Mouse (Mus musculus) spleen, adult 2 months (tissue): Measurements from ENCODE around the gene Lgals4. TPM values are rescaled to one million over a fixed set of nuclear protein-coding genes. Genes with fewer than 3 reads are reported as not detected.
"Not testable (repeated sequence)": the region's sequence is repeated elsewhere in the genome, so short reads cannot be mapped to it uniquely, and the experiment has no call there.

Experiments
- DNase-seq, 2 experiments: peaks; one replicate each; pipeline versions ENCODE4 v3.0.0 to v3.0.0-alpha.2; 2012 to 2021; ENCODE audit warnings: low spot score in 2 of 2, low read depth in 1 of 2
- H3K27ac ChIP-seq: fragments of 200-500 bp; 2 replicates; pipeline ENCODE4 v1.5.1; 2012; ENCODE audit warnings: low read length, inconsistent platforms; ENCODE audit not compliant: insufficient read depth
- H3K27me3 ChIP-seq: fragments of 200-500 bp; 2 replicates; pipeline ENCODE4 v1.6.1; 2012; ENCODE audit warnings: mild to moderate bottlenecking, moderate library complexity, low read length, inconsistent platforms; ENCODE audit not compliant: control insufficient read depth, insufficient read depth
- H3K36me3 ChIP-seq: fragments of 200-500 bp; 2 replicates; pipeline ENCODE4 v1.6.1; 2012; ENCODE audit warnings: mild to moderate bottlenecking, low read length, inconsistent platforms; ENCODE audit not compliant: control insufficient read depth, insufficient read depth
- H3K4me1 ChIP-seq: fragments of 200-500 bp; 2 replicates; pipeline ENCODE4 v1.6.1; 2011; ENCODE audit warnings: inconsistent platforms; ENCODE audit not compliant: control insufficient read depth, insufficient read depth, insufficient read length
- H3K4me3 ChIP-seq: fragments of 200-500 bp; 2 replicates; pipeline ENCODE4 v1.5.1; 2011; ENCODE audit warnings: mild to moderate bottlenecking, inconsistent platforms; ENCODE audit not compliant: insufficient read depth, insufficient read length; ENCODE audit errors: extremely low read depth
- CTCF ChIP-seq: fragments of 200-500 bp; IDR thresholded peaks from 2 replicates; pipeline ENCODE4 v1.5.1; 2011; ENCODE audit warnings: mild to moderate bottlenecking, inconsistent platforms; ENCODE audit not compliant: insufficient read depth, insufficient read length, insufficient replicate concordance; ENCODE audit errors: extremely low read depth
- POLR2A ChIP-seq: fragments of 200-500 bp; IDR thresholded peaks from 2 replicates; pipeline ENCODE4 v1.6.1; 2011; ENCODE audit warnings: low read depth, low read length, inconsistent platforms
- WGBS: fragments of 180-500 bp; shearing (Covaris S2); methylation state at CpG from one replicate; pipeline ENCODE4 v1.1.7; 2018; 5-methylcytosine and 5-hydroxymethylcytosine counted together
- polyA plus RNA-seq: library from polyadenylated mRNA; depleted of rRNA; stranded (reverse); fragments of >200 nt; gene quantifications from 2 replicates; pipeline ENCODE4 v1.2.3, GENCODE M21; 2012

The Lgals4 gene
- polyA plus RNA-seq, 1 experiment, result 13.3 TPM

- H3K27me3 ChIP-seq, result no peaks in the 10 kb centered on the region
- H3K27ac ChIP-seq, result no peak overlapping the region
- no peak for TF ChIP-seq POLR2A
- TF ChIP-seq CTCF, result no peak
- H3K4me1 ChIP-seq, result no peaks in the 10 kb centered on the region
- no peak for DNase-seq
- H3K36me3 ChIP-seq, result no peaks in the 10 kb centered on the region
- 77% methylated on average over 2 of the region's 2 CpGs for WGBS
- H3K4me3 ChIP-seq, result no peak overlapping the region
Measured at GRCm38 (mm10) chr7:28874565-28874964, 40.9 kb downstream of the Lgals4 start.

GRCm38 (mm10) chr7:28876099-28876498 lies 42.4 kb downstream of the Lgals4 start:
- Histone ChIP-seq H3K36me3 (no peaks in the 10 kb centered on the region), H3K4me3 (no peak overlapping the region), H3K27me3 (no peaks in the 10 kb centered on the region), H3K27ac (no peak overlapping the region), H3K4me1 (no peaks in the 10 kb centered on the region)
- WGBS, result 91% methylated on average over 4 of the region's 4 CpGs
- TF ChIP-seq CTCF, result no peak
- no peak for TF ChIP-seq POLR2A
- no peak for DNase-seq

GRCm38 (mm10) chr7:28877155-28877554 lies 43.5 kb downstream of the Lgals4 start:
- no peaks in the 10 kb centered on the region for H3K27me3 ChIP-seq
- 83% methylated on average over 7 of the region's 7 CpGs for WGBS
- H3K4me1 ChIP-seq, result no peaks in the 10 kb centered on the region
- TF ChIP-seq CTCF, result no peak
- TF ChIP-seq POLR2A, result no peak
- H3K4me3 ChIP-seq, result no peak overlapping the region
- no peak for DNase-seq
- no peaks in the 10 kb centered on the region for H3K36me3 ChIP-seq
- no peak overlapping the region for H3K27ac ChIP-seq

- no peak for TF ChIP-seq CTCF
- Histone ChIP-seq H3K36me3 (no peaks in the 10 kb centered on the region), H3K4me1 (no peaks in the 10 kb centered on the region), H3K4me3 (no peak overlapping the region), H3K27me3 (no peaks in the 10 kb centered on the region), H3K27ac (no peak overlapping the region)
- no peak for DNase-seq
- 89% methylated on average over 4 of the region's 4 CpGs for WGBS
Measured at GRCm38 (mm10) chr7:28877856-28878255, 44.2 kb downstream of the Lgals4 start.

GRCm38 (mm10) chr7:28879606-28880005 lies 46.0 kb downstream of the Lgals4 start:
- no peaks in the 10 kb centered on the region for H3K36me3 ChIP-seq
- H3K27me3 ChIP-seq, result no peaks in the 10 kb centered on the region
- DNase-seq, result no peak
- no peak overlapping the region for H3K4me3 ChIP-seq
- H3K4me1 ChIP-seq, result no peaks in the 10 kb centered on the region
- no peak overlapping the region for H3K27ac ChIP-seq
- WGBS, result 75% methylated on average over 7 of the region's 7 CpGs
- TF ChIP-seq CTCF, result no peak
- TF ChIP-seq POLR2A, result no peak

GRCm38 (mm10) chr7:28880554-28880953 lies 46.9 kb downstream of the Lgals4 start:
- WGBS, result 87% methylated on average over 10 of the region's 10 CpGs
- no peaks in the 10 kb centered on the region for H3K36me3 ChIP-seq
- H3K27me3 ChIP-seq, result no peaks in the 10 kb centered on the region
- H3K4me3 ChIP-seq, result no peak overlapping the region
- no peaks in the 10 kb centered on the region for H3K4me1 ChIP-seq
- no peak for DNase-seq
- TF ChIP-seq CTCF (no peak), POLR2A (no peak)
- H3K27ac ChIP-seq, result no peak overlapping the region

- no peak for TF ChIP-seq POLR2A
- TF ChIP-seq CTCF, result no peak
- Histone ChIP-seq H3K27me3 (no peaks in the 10 kb centered on the region), H3K4me3 (no peak within 1 kb of the TSS), H3K36me3 (no peaks in the 10 kb centered on the region), H3K4me1 (no peaks in the 10 kb centered on the region), H3K27ac (no peak within 1 kb of the TSS)
- DNase-seq, result no peak
- 53% methylated on average over 13 of the region's 13 CpGs for WGBS
Measured at GRCm38 (mm10) chr7:28881199-28881598, 47.5 kb downstream of the Lgals4 start, which contains the start of gene Capn12. Capn12 (plus strand) TSS chr7:28881422.

- 80% methylated on average over 11 of the region's 11 CpGs for WGBS
- Histone ChIP-seq H3K27me3 (no peaks in the 10 kb centered on the region), H3K4me3 (no peak overlapping the region), H3K27ac (no peak overlapping the region), H3K4me1 (no peaks in the 10 kb centered on the region), H3K36me3 (no peaks in the 10 kb centered on the region)
- no peak for DNase-seq
- no peak for TF ChIP-seq CTCF
Measured at GRCm38 (mm10) chr7:28883039-28883438, 49.4 kb downstream of the Lgals4 start.

GRCm38 (mm10) chr7:28883704-28884103 lies 50.0 kb downstream of the Lgals4 start:
- H3K27me3 ChIP-seq, H3K36me3 ChIP-seq, H3K4me1 ChIP-seq, H3K4me3 ChIP-seq, H3K27ac ChIP-seq, DNase-seq: not testable (repeated sequence)
- WGBS, result 93% methylated on average over 4 of the region's 4 CpGs
